Mouse (Mus musculus): Measurements from ENCODE around the gene Sox18. TPM values are rescaled to one million over a fixed set of nuclear protein-coding genes. Genes with fewer than 3 reads are reported as not detected.

Gene Sox18
- polyA plus RNA-seq (2012; rRNA removed) = 53.9 and 64.8 TPM in 2 replicates

GRCm38 (mm10) chr2:181671326-181671725 lies at the start of gene Sox18:
Gene Sox18, minus strand, starts transcription at chr2:181671640.
- DNase-seq (ENCODE audit: low read depth) = no peak

- no peak for DNase-seq (ENCODE audit: low read depth)
These were observed 49.8 kb upstream of the Sox18 start for GRCm38 (mm10) chr2:181721200-181721599.

- no peak for DNase-seq (ENCODE audit: low read depth)
These were observed 48.6 kb upstream of the Sox18 start for GRCm38 (mm10) chr2:181720061-181720460.

- DNase-seq (ENCODE audit: low read depth) = no peak
These were observed 45.6 kb upstream of the Sox18 start for GRCm38 (mm10) chr2:181716991-181717390.

- DNase-seq (ENCODE audit: low read depth) = no peak
These were observed 43.9 kb upstream of the Sox18 start for GRCm38 (mm10) chr2:181715382-181715781.

GRCm38 (mm10) chr2:181714903-181715326 lies 43.5 kb upstream of the Sox18 start, which contains the start of gene Oprl1:
Gene Oprl1, plus strand, starts transcription at chr2:181715016.
- no peak for DNase-seq (ENCODE audit: low read depth)

- no peak for DNase-seq (ENCODE audit: low read depth)
These were observed 42.3 kb upstream of the Sox18 start for GRCm38 (mm10) chr2:181713749-181714148.

- DNase-seq (ENCODE audit: low read depth) = no peak
These were observed 35.2 kb upstream of the Sox18 start for GRCm38 (mm10) chr2:181706668-181707067.

- no peak for DNase-seq (ENCODE audit: low read depth)
These were observed 26.8 kb upstream of the Sox18 start, which contains the start of gene Lkaaear1 for GRCm38 (mm10) chr2:181698241-181698640. Gene Lkaaear1, minus strand, starts transcription at chr2:181698442.

- no peak for DNase-seq (ENCODE audit: low read depth)
These were observed 25.5 kb upstream of the Sox18 start for GRCm38 (mm10) chr2:181696801-181697420.

GRCm38 (mm10) chr2:181695776-181696175 lies 24.3 kb upstream of the Sox18 start:
- DNase-seq (ENCODE audit: low read depth) = no peak

- no peak for DNase-seq (ENCODE audit: low read depth)
These were observed 23.1 kb upstream of the Sox18 start for GRCm38 (mm10) chr2:181694581-181694980.

- DNase-seq (ENCODE audit: low read depth) = peak; percentile 9
These were observed 22.2 kb upstream of the Sox18 start, which contains the start of gene Rgs19 for GRCm38 (mm10) chr2:181693339-181694280. Gene Rgs19, minus strand, starts transcription at chr2:181693977.

- DNase-seq (ENCODE audit: low read depth) = no peak
These were observed 20.9 kb upstream of the Sox18 start for GRCm38 (mm10) chr2:181692304-181692703.

GRCm38 (mm10) chr2:181691571-181691970 lies 20.1 kb upstream of the Sox18 start:
- DNase-seq (ENCODE audit: low read depth) = no peak

- DNase-seq (ENCODE audit: low read depth) = no peak
These were observed 19.6 kb upstream of the Sox18 start for GRCm38 (mm10) chr2:181691083-181691482.

- no peak for DNase-seq (ENCODE audit: low read depth)
These were observed 18.2 kb upstream of the Sox18 start for GRCm38 (mm10) chr2:181689466-181690160.

GRCm38 (mm10) chr2:181687586-181687985 lies 16.1 kb upstream of the Sox18 start:
- DNase-seq (ENCODE audit: low read depth) = no peak

- no peak for DNase-seq (ENCODE audit: low read depth)
These were observed 14.2 kb upstream of the Sox18 start for GRCm38 (mm10) chr2:181685686-181686085.

- DNase-seq (ENCODE audit: low read depth) = no peak
These were observed 13.3 kb upstream of the Sox18 start for GRCm38 (mm10) chr2:181684713-181685112.

GRCm38 (mm10) chr2:181683381-181683780 lies 11.9 kb upstream of the Sox18 start:
- no peak for DNase-seq (ENCODE audit: low read depth)

- DNase-seq (ENCODE audit: low read depth) = no peak
These were observed 10.5 kb upstream of the Sox18 start for GRCm38 (mm10) chr2:181681978-181682377.

All from gonadal fat pad, adult 2 months (tissue).